Mouse (Mus musculus) ES-CJ7 (cell line): ENCODE measurements at regions not wholly inside any gene's neighbourhood (a gene's known extent, or its start where the extent isn't known, plus 50 kb on each side); places are given as distances from the start of the nearest gene placed in this dataset.
"Not testable (repeated sequence)": the region's sequence is repeated elsewhere in the genome, so short reads cannot be mapped to it uniquely, and the experiment has no call there.

Experiments
- DNase-seq: peaks from one replicate; pipeline ENCODE4 v3.0.0; 2011; ENCODE audit warnings: low read depth, low spot score

DNA sequence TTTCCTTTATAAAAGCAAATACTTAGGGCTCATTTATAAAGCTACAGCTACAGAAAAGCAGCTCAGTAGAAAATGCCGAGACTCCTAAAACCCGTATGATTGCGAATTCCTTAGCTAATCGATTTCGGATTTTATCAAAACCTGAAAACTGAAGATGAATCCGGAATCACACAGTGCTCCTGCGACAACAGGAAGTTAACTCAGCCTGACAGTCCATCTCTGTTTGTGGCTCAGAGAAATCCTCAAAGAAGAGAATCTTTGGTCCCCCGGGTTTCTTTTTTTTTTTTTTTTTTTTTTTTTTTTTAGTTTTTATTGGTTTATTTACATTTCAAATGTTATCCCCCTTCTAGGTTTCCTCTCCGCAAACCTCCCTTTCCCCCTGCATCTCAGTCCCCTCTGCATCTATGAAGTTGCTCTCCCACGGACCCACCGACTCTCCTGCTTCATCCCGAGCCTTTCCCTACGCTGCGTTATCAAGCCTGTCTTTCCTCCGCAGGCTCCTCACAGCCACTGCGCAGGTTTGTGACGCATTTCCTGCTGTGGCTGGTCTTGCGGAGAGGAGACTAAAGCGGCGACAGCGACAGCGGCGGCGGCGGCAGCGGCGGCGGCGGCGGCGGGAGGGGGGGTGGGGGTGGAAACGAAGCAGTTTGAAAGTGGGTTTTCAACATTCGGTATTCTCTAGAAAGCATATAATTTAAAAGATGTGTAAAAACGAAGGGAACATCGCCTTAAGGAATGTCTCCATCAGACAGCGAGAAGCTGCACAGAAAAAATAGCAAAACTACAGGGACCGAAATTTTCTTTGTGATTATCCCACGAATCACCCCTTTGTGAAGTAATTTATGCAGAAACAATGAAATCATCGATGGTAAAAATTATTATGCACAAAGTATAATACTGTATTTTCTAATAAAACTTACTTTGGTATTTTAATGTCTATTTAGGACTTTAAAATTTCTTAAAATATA, 352.3 kb upstream of the Snrpn start:
- DNase-seq, result peak; percentile 64

DNA sequence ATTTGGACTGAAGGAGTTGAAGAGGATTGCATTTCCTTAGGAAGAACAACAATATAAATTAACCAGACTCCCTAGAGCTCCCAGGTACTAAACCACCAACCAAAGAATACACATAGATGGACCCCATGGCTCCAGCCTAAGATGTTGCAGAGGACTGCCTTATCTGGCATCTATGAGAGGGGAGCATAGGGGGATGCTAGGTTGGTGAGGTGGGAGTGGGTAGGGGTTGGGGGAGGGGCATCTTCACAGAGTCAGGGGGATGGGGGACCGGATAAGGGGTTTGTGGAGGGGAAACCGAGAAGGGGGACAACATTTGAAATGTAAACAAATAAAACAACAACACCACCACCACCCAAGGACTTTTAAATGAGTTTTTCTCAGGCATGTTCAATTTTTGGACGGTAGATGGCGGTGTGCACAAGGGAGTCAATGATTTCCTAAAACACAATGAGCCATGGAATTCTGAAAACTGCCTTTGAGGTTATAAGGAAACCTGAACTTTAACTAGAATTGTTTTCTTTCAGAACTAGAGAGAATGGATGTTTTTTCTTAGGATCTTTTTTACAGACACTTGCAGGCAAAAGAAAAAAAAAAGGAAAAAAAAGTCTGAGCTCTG, 347.9 kb upstream of the Snrpn start:
- DNase-seq, result not testable (repeated sequence)

DNA sequence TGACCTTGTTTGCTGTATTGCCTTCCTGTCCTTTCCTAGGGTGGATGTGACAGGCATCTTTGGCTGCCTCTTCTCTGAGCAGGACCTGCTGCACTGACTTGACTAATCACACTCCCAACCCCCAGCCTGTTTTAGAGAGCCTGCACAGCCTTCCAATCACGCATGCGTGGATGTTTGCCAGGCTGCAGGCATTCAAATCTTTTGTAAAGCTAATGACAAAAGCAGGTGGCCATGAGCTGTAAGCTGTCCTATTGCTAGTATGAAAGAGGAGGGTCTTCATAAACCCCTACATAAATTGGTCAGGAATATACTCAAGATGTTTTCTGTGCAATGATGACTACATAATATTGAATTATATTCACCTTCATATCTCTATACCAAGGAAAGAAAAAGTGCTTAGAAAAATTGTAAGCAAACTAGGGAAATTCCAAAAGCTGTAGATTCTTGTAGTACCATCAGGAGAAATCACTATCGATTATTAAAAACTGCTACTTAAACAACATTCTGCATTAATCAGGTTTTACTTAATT, 310.1 kb upstream of the Snrpn start:
- not testable (repeated sequence) for DNase-seq

DNA sequence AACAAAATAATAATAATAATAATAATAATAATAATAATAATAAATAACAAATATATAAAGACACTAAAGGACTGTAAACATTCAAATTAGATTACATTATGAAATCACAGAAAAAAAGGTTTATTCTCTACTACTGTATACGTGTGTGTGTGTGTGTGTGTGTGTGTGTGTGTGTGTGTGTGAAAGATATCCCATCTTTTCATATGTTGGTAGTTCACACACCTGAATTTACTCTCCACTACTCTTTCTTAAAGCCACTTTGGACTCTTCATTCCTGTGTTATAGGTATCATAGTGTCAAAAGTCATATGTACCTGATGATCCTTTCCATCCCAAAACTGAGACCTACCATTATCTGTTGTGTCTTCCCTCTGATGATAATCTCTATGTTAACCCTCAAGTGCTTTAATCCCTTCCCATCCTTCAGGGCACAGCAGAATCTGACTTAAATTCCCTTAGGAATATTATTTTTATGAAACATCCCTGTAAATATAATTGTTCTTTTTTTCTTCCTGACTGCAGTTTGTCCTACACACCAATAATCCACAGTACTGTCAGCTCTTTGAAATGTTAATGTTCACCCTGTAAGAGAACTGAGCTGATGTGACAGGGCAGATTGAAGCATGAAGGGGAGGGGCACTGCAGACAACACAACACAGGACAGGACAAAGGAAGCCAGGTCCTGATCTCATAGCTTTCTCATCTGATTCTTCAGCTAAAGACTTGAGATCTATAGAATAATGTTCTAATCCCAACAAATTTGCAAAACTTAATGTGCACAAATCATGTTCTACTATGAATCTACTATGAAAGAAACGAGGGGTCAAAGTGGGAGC, 309.4 kb upstream of the Snrpn start:
- DNase-seq, result not testable (repeated sequence)

DNA sequence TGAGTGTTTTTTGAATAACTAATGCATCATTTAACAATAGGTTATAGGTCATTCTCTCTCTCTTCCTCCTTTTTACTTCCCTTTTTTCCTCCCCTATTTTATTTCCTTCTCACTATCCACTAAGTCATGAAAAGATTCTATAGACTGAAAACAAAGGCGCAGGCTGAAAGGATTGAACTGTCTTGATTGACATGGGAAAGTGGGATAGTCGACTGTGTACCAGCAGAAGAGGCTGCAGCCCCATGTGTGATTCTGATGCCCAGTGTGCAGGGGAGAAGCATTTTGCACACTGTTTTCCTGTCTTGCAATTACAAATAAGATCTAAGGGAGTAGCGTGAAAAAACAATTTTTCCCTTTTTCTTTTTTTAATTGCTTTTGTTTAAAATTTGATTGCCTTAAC, 298.8 kb upstream of the Snrpn start:
- DNase-seq, result no peak

DNA sequence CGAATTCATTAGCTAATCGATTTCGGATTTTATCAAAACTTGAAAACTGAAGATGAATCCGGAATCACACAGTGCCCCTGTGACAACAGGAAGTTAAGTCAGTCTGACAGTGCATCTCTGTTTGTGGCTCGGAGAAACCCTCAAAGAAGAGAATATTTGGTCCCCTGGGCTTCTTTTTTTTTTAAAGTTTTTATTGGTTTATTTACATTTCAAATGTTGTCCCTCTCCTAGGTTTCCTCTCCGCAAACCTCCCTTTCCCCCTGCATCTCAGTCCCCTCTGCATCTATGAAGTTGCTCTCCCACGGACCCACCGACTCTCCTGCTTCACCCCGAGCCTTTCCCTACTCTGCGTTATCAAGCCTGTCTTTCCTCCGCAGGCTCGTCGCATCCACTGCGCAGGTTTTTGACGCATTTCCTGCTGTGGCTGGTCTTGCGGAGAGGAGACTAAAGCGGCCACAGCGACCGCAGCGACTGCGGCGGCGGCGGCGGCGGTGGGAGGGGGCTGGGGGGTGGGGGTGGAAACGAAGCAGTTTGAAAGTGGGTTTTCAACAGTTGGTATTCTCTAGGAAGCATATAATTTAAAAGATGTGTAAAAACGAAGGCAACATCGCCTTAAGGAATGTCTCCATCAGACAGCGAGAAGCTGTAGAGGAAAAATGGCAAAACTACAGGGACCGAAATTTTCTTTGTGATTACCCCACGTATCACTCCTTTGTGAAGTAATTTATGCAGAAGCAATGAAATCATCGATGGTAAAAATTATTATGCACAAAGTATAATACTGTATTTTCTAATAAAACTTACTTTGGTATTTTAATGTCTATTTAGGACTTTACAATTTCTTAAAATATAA, 251.2 kb upstream of the Snrpn start:
- peak; percentile 82 for DNase-seq

DNA sequence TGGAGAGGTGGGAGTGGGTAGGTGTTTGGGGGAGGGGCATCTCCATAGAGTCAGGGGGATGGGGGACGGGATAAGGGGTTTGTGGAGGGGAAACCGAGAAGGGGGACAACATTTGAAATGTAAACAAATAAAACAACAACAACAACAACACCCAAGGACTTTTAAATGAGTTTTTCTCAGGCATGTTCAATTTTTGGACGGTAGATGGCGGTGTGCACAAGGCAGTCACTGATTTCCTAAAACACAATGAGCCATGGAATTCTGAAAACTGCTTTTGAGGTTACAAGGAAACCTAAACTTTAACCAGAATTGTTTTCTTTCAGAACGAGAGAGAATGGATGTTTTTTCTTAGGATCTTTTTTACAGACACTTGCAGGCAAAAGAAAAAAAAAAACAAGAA, 246.9 kb upstream of the Snrpn start:
- DNase-seq, result peak; percentile 4

DNA sequence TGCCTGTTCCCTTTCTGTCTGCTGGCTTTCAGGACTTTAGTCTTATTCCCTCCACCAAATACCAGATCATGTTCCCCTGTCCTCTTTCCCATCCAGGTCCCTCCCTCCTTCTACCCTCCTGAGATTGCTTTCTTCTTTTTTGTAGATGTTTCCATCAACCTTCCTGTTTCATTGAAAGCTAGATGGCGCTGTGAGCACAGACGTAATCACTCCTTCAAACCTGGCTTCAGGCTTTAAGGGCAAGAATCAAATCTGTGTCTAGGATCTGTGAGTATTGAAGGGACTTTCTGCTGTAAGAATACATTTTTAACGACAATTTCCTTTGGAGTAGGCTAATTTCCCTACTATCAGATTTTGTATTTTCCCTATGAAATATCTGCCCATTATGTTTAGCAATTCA, 234.0 kb upstream of the Snrpn start:
- peak; percentile 68 for DNase-seq

DNA sequence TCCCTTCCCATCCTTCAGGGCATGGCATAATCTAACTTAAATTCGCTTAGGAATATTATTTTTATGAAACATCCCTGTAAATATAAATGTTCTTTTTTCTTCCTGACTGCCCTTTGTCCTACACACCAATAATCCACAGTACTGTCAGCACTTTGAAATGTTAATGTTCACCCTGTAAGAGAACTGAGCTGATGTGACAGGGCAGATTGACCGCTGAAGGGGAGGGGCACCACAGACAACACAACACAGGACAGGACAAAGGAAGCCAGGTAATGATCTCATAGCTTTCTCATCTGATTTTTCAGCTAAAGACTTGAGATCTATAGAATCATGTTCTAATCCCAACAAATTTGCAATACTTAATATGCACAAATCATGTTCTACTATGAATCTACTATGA, 212.2 kb upstream of the Snrpn start:
- DNase-seq, result not testable (repeated sequence)
